Mouse (Mus musculus) hematopoietic stem cell, adult 5-6 weeks (primary cell): ENCODE results near the gene Otud5. TPM values are rescaled to one million over a fixed set of nuclear protein-coding genes. Genes with fewer than 3 reads are reported as not detected.
"Not testable (repeated sequence)": the region's sequence is repeated elsewhere in the genome, so short reads cannot be mapped to it uniquely, and the experiment has no call there.

Experiments used
- ATAC-seq, 2 experiments: fragments of 125-278 bp in 1 of 2; replicated peaks in 1 of 2; 2 replicates each; pipeline ENCODE4 v1.8.0; 2016 to 2017; ENCODE audit warnings: inconsistent platforms in 2 of 2, mild to moderate bottlenecking in 2 of 2, moderate number of reproducible peaks in 2 of 2, low read depth in 1 of 2, moderate TSS enrichment in 1 of 2; ENCODE audit not compliant: low FRiP score in 2 of 2, poor library complexity in 2 of 2, severe bottlenecking in 2 of 2, insufficient read depth in 1 of 2, low TSS enrichment in 1 of 2
- total RNA-seq: library from RNA; stranded (forward); fragments of 172-1452, 232-1000 nt; gene quantifications from 2 replicates; pipeline ENCODE4 v1.2.3, GENCODE M21; 2017

Otud5 gene
- 73.7 and 89.4 TPM in 2 replicates for total RNA-seq

- ATAC-seq, result peak; percentile 92
These were observed at the start of gene Otud5 for GRCm38 (mm10) chrX:7841163-7842162. TSS of gene Otud5 (plus strand) at chrX:7841364.

- ATAC-seq, result no peak
These were observed 47.8 kb upstream of the Otud5 start for GRCm38 (mm10) chrX:7793361-7793760.

- ATAC-seq, result no peak
These were observed 46.1 kb upstream of the Otud5 start for GRCm38 (mm10) chrX:7795016-7795415.

DNA sequence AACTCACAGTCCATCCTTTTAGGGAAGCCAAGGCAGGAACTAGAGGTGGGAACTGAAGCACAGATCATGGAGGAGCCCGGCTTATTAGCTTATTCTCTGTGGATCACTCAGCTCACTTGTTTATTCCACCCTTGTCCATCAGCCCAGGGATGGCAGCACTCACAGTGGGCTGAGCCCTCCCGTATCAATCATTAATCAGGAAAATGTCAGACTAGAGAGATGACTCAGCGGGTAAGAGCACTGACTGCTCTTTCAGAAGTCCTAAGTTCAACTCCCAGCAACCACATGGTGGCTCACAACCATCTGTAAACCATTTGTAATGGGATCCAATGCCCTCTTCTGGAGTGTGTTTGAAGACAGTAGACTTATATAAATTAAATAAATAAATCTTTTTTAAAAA, 43.8 kb upstream of the Otud5 start:
- no peak for ATAC-seq

DNA sequence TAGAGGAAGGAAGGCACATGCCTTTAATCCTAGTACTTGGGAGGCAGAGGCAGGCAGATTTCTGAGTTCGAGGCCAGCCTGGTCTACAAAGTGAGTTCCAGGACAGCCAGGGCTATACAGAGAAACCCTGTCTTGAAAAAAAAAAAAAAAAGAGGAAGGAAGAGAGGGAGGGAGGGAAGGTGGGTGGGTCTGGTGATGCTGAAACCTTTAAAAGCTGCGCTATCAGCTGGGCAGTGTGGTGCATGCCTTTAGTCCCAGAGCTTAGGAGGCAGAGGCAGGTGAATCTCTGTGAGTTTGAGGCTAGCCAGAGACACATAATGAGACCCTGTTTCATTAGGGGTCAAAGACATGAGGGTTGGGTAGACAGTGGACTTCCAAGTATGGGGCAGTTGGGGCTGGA, 39.0 kb upstream of the Otud5 start:
- ATAC-seq, result not testable (repeated sequence)

- ATAC-seq, result peak; percentile 32 to 53; a peak in 2 of 4 replicates
These were observed 26.1 kb upstream of the Otud5 start for GRCm38 (mm10) chrX:7815016-7815415.

GRCm38 (mm10) chrX:7821865-7822779, 19.0 kb upstream of the Otud5 start, which contains the start of gene Kcnd1:
TSS of gene Kcnd1 (plus strand) at chrX:7822289.
- peak; percentile 32; a peak in 1 of 4 replicates for ATAC-seq

DNA sequence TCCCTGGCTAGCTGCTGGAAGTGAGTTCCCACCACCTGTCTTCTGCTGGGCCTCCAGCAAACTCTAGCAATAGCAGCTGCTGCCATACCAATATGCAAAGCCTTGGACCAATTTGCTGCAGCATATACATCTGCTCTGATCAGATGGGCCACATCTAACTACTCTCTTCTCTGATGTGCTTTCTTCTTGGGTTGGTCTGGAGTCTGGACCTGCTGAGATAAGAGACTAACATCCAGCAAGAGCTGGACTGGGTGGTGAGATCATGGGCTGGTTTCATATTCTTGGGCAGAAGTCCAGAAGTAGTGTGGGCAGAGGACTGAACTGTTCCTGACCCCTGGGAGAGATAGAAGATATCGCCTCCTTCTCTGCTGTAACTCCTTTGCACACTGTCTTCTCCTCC, 4.0 kb upstream of the Otud5 start:
- ATAC-seq, result no peak

DNA sequence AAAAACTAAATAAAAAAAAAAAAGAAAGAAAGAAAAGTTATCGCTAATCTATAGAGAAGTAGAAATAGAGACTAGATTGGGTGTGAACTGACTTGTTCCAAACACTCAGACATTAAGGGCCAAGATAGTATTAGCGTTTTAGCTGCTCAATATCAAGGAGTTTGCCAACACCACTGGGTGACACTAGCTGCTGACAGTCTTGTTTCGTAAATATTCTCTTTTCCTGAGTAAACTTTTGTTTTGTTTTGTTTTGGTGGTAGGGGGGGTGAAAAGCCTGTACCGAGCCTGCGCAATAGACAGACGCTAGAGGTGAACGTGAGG, 362 bp upstream of the Otud5 start:
- ATAC-seq, result no peak

- ATAC-seq, result no peak
These were observed 1.2 kb downstream of the Otud5 start for GRCm38 (mm10) chrX:7842318-7842717.

- no peak for ATAC-seq
These were observed 6.7 kb downstream of the Otud5 start for GRCm38 (mm10) chrX:7847845-7848244.

GRCm38 (mm10) chrX:7854578-7854977, 13.4 kb downstream of the Otud5 start:
- ATAC-seq, result peak; percentile 32 to 53; a peak in 1 of 4 replicates

- peak; percentile 53 to 71 for ATAC-seq
These were observed 18.1 kb downstream of the Otud5 start for GRCm38 (mm10) chrX:7859191-7859753.

GRCm38 (mm10) chrX:7863181-7863580, 22.0 kb downstream of the Otud5 start:
- no peak for ATAC-seq

GRCm38 (mm10) chrX:7864551-7864950, 23.4 kb downstream of the Otud5 start:
- ATAC-seq, result 0 out of 4 replicates have a peak, but pooled peaks of 1 of the 2 experiments have one; percentile 25

GRCm38 (mm10) chrX:7865343-7865742, 24.2 kb downstream of the Otud5 start:
- ATAC-seq, result peak; percentile 82 to 84

GRCm38 (mm10) chrX:7865786-7866185, 24.6 kb downstream of the Otud5 start:
- peak in 1 of 2 experiments; percentile 17; a peak in 1 of 4 replicates for ATAC-seq
